ENCODE assay signal across 9 mouse cellular contexts in genomic region chr12:83922724-83923485, GRCm38 (mm10). TPM values are rescaled to one million over a fixed set of nuclear protein-coding genes. Genes with fewer than 3 reads are reported as not detected.
DNase-seq lines count a peak whose midpoint lies in the region; ATAC-seq and TF ChIP-seq lines count a peak whose summit lies in the region.
"Had no signal": no experiment of that assay in that cellular context is flagged by ENCODE, and none has a peak within 500 bp of the region (broad histone marks: within the 10 kb centered on the region; RNA-seq: fewer than 3 reads in every experiment).

No protein-coding gene starts in this region.

- TF ChIP-seq CTCF in bone marrow macrophage, adult 2 months (IDR thresholded peaks at IDR 0.05; ENCODE audit: low read depth, low read length): no peak
- TF ChIP-seq CTCF in hindbrain, postnatal 0 days (IDR thresholded peaks at IDR 0.05; ENCODE audit: low read depth): no peak

- no peak for TF ChIP-seq POLR2A in bone marrow macrophage, adult 2 months (IDR thresholded peaks at IDR 0.05; ENCODE audit: borderline replicate concordance, low read depth, low read length)

- no peak overlapping the region for H3K9ac ChIP-seq in hindbrain, postnatal 0 days (replicated peaks; ENCODE audit: low read length)
- H3K9ac ChIP-seq in midbrain, embryonic 11.5 days (ENCODE audit: low read length): peak overlapping the region; percentile 71

- peak overlapping the region; percentile 48 for H3K4me2 ChIP-seq in hindbrain, postnatal 0 days (ENCODE audit: low read depth, low read length)
- H3K4me2 ChIP-seq in midbrain, embryonic 11.5 days: peak overlapping the region; percentile 50

- no peaks in the 10 kb centered on the region for H3K27me3 ChIP-seq in hindbrain, postnatal 0 days (ENCODE audit: insufficient read depth, low read length)
- no peaks in the 10 kb centered on the region for H3K27me3 ChIP-seq in midbrain, embryonic 11.5 days (ENCODE audit: control insufficient read depth, insufficient read depth, low read length)

- H3K4me1 ChIP-seq in bone marrow macrophage, adult 2 months (ENCODE audit: control insufficient read depth, insufficient read depth, low read length): peaks cover 36% of the 10 kb centered on the region
- H3K4me1 ChIP-seq in hindbrain, postnatal 0 days (ENCODE audit: insufficient read depth, low read length): no peaks in the 10 kb centered on the region
- peaks cover 6% of the 10 kb centered on the region; the same call in 1 of the 2 replicates for H3K4me1 ChIP-seq in midbrain, embryonic 11.5 days (ENCODE audit: control insufficient read depth, insufficient read depth, low read length)

- H3K36me3 ChIP-seq in hindbrain, postnatal 0 days (ENCODE audit: insufficient read depth, low read length): no peaks in the 10 kb centered on the region
- no peaks in the 10 kb centered on the region for H3K36me3 ChIP-seq in midbrain, embryonic 11.5 days (ENCODE audit: control insufficient read depth, insufficient read depth, low read length)

- peak overlapping the region; percentile 72 for H3K27ac ChIP-seq in bone marrow macrophage, adult 2 months (ENCODE audit: insufficient read depth, low read depth, low read length)
- no peak overlapping the region for H3K27ac ChIP-seq in hindbrain, postnatal 0 days
- no peak overlapping the region for H3K27ac ChIP-seq in midbrain, embryonic 11.5 days (ENCODE audit: low read depth, low read length)

- peak; percentile 32 for DNase-seq in embryo, embryonic 10.5 days (ENCODE audit: low spot score)
- no peak for DNase-seq in embryo, embryonic 11 days
- DNase-seq in hindbrain, postnatal 0 days (ENCODE audit: low spot score): no peak
- DNase-seq in midbrain, embryonic 11.5 days (ENCODE audit: low spot score, missing footprints): peak; percentile 87
- DNase-seq in adrenal gland, postnatal 25 days: no peak
- no peak for DNase-seq in frontal cortex, postnatal 36 days (ENCODE audit: low spot score in 2 of 2)
- DNase-seq in embryo, embryonic 10 days (ENCODE audit: low spot score): no peak
- DNase-seq: thymus, postnatal 4 days had no signal

- H3K9me3 ChIP-seq in hindbrain, postnatal 0 days (ENCODE audit: low read length): no peaks in the 10 kb centered on the region
- no peaks in the 10 kb centered on the region for H3K9me3 ChIP-seq in midbrain, embryonic 11.5 days (ENCODE audit: control insufficient read depth, low read length)

- WGBS in hindbrain, postnatal 0 days: 38% methylated on average over 8 of the region's 8 CpGs
- 43% methylated on average over 8 of the region's 8 CpGs for WGBS in midbrain, embryonic 11.5 days

- peak overlapping the region; percentile 74 for H3K4me3 ChIP-seq in bone marrow macrophage, adult 2 months (ENCODE audit: insufficient read depth, low read length)
- H3K4me3 ChIP-seq in hindbrain, postnatal 0 days (ENCODE audit: low read length): peak overlapping the region; percentile 92
- H3K4me3 ChIP-seq in midbrain, embryonic 11.5 days (ENCODE audit: low read depth, low read length): peak overlapping the region; percentile 95

- ATAC-seq in hindbrain, postnatal 0 days: no peak
- no peak for ATAC-seq in midbrain, embryonic 11.5 days (ENCODE audit: low FRiP score)

RNA-seq across cellular contexts. Expression of gene Numb, which starts 1.2 kb away (rescaled TPM):
- 33.0 and 42.4 TPM in 2 replicates for polyA plus RNA-seq in bone marrow macrophage, adult 2 months (2012; ENCODE audit: insufficient read depth, insufficient read length, missing spikeins)
- 16.7 and 17.7 TPM in 2 replicates for total RNA-seq in hindbrain, postnatal 0 days (2014; rRNA removed)
- polyA plus RNA-seq in hindbrain, postnatal 0 days (2015; fragmentation: Nextera tagmentation; extraction: Ambion mirVana): 10.7 and 12.1 TPM in 2 replicates
- polyA plus RNA-seq in midbrain, embryonic 11.5 days (2014; fragmentation: Nextera tagmentation; extraction: Ambion mirVana): 27.2 and 27.8 TPM in 2 replicates
- total RNA-seq in adrenal gland, postnatal 25 days (2021): 47.5 and 52.1 TPM in 2 replicates

RNA-seq across cellular contexts. Expression of gene Riox1, which starts 27.5 kb away (rescaled TPM):
- 7.2 and 8.0 TPM in 2 replicates for polyA plus RNA-seq in bone marrow macrophage, adult 2 months (2012; ENCODE audit: insufficient read depth, insufficient read length, missing spikeins)
- 28.8 and 35.2 TPM in 2 replicates for total RNA-seq in hindbrain, postnatal 0 days (2014; rRNA removed)
- 8.7 and 11.3 TPM in 2 replicates for polyA plus RNA-seq in hindbrain, postnatal 0 days (2015; fragmentation: Nextera tagmentation; extraction: Ambion mirVana)
- 13.6 and 15.3 TPM in 2 replicates for polyA plus RNA-seq in midbrain, embryonic 11.5 days (2014; fragmentation: Nextera tagmentation; extraction: Ambion mirVana)
- 15.4 and 16.2 TPM in 2 replicates for total RNA-seq in adrenal gland, postnatal 25 days (2021)

Comparison
In these comparisons a context has a peak if more than half of its experiments do, and no peak if none do; other contexts are left out.
1. DNase-seq: peak in embryo, embryonic 10.5 days (single experiment) and midbrain, embryonic 11.5 days (single experiment); none in embryo, embryonic 11 days (single experiment), hindbrain, postnatal 0 days (single experiment), adrenal gland, postnatal 25 days (single experiment), frontal cortex, postnatal 36 days (0 of 2) and embryo, embryonic 10 days (single experiment).
2. Peak in every context shown above with its lines, with median percentiles within 50 percentile points of each other: H3K4me3 ChIP-seq.